Mouse (Mus musculus) layer of hippocampus, adult 9-11 months (tissue): ENCODE results near the gene Ttll1.
A peak's percentile ranks its signal among the peaks of the same experiment; 100 is the strongest.

ENCODE experiments used
- DNase-seq: peaks from one replicate; pipeline ENCODE4 v3.0.0; 2022

The Ttll1 gene

DNA sequence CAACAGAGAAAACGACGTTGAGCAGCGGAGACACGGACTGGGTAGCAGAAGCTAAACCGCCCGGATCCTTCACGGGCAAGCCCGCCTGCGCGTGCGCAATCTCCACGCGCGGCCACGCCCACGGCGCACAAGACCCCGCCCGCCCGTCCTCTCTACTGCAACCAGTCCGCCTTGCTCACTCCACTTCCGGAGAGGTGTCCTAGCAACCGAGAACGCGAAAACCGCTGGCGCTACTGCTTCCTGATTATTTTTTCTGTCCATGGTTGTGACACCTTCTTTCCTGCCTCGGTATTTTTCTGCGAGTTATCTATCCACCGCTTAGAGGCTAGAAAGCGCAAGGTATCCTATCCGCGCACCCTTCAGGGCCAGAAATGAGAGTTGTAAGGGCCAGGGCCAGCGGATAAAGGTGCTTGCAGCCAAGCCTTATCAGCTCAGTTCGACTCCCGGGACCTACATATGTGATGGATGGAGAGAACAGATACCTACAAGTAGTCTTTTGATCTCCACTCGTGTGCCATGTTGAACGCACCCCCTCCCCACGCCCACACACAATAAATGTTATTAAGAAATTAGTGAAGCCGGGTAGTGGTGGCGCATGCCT, at the start of gene Ttll1:
Gene Ttll1 (minus strand): TSS at position 89 of the 601 bp plus-strand sequence.
- peak; percentile 96 for DNase-seq

DNA sequence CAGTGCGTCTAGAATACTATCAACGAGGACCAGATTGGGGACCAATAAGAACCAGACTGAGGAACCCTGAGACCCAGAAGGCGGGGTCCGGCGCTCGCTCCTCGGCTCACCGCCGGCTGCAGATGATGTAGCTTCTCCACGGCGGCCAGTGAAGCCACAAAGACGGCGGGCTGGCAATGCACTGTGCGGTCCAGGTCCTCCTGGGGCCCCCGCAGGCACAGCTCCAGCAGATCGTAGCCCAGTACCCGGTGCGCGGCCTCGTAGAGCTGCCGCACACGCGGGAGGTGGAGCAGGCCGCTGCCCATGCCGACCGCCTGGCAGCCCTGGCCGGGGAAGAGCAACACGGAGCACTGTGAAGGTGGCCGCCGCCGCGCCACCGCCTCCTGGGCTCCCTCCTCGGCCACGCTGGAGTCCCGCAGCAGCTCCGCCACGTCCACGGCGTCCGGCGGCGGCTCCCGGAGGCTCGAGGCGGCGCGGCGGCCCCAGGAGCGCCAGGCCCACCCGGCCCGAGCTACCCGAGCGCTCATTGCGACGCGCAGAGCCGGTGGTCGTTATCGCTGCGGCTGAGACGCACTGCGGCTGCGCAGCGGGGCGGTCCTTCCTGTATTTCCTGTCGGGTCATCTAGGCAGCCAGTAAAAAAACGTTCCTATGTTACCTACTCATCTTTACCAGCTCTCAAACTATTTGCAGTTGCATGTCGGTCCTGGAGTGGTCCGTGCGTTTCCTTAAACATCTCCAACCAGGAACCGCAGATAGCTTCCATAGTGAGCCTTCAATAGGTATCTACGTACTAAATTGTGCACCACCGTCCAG, 44.7 kb upstream of the Ttll1 start:
- DNase-seq, result peak; percentile 89

DNA sequence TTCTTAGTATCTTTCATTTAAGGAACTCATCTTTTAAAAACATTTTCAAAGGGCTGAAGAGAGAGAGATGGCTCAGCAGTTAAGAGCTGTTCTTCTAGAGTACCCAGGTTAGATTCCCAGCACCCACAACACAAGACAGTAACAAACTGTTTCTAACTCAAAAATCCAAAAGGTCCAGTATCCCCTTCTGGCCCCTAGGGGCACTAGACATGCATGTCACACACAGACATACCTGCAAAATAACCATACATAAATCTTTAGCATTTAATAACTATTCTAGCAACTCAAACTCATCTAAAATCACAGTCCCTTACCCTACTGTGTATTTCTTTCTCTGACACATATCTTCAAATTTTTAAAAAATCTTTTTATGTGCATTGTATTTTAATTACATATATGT, 43.1 kb upstream of the Ttll1 start:
- DNase-seq, result no peak

DNA sequence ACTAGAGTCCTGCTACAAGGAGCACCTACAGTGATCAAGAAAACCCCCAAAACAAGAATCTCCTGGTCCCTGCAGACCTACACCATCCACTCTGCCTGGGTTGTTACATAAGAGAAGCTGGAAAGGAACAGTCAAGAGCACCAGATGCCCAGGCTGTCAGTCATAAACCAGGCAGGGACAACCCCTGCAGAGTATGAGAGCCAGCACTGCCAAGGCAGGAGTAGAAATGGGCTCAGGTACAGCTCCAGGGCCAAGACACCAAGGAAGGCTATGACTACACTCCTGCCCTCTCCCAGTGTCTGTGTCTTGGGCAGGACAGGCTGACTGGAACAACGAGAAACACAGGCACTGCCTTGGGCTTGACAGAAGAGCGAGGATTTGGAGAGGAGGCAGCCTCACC, 39.4 kb upstream of the Ttll1 start:
- no peak for DNase-seq

DNA sequence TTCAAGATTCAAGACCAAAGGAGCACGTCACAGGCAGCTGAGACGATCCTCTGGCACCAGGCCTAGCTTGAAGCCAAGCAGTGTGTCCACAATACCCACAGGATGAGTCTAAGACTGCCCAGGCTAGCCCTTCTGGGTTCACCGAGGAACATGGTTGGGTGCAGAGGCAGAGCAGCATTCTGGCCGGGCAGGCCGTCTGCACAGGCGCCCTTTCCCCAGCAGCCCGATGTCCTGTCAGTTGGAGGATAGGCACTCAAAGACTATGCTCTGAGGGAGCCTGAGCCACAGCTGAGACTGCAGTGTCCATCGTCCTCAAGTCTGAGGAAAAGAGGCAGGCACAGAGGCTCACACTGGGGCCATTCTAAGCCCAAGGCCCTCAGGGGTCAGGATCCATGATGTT, 36.5 kb upstream of the Ttll1 start:
- DNase-seq, result no peak

DNA sequence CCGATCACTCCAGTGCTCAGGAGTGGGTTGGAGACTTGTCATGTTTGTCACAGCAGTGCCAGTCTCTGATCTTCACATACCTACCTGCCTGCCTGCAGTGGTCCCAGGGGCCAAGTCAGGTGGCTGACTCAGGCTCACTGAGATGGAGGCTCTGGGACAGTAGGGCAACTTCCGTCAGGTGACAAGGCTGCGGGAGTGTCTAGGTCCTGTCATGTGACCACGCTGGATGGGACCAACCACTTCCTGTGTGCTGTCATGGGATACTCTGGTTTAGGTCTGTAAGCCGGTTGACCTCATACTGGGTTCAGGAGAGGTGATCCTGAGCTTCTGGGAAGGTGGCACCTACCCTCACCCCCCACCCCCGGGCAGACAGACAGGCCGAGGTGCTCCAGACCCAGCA, 35.3 kb upstream of the Ttll1 start:
- DNase-seq, result no peak

DNA sequence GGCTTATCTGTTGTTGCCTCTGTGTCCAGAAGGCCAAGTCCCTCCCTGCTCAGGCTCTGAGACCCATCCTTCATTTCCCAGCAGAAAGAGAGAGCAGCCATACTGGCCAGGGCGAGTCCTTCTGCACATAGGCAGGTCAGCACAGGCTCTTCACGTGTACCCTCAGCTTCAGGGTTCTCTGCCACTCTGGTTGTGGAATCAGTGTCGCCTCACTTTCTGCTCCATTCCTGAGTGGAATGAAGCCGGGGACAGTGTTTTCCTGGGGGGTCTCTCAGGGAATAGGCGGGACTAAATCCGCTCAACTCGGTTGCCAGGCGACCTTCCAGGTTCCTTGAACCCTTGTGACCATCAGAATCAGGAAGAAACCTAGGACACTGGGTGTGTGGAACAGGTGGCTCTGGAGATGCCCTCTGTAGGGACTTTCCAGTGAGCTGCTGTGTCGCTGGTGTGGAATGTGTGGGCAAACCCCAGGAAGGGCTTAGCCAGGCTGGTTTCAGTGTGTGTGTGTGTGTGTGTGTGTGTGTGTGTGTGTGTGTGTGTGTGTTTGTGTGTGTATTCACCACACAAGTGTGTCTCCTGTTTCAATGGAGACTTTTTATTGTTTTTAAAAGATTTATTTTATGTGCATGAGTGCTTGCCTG, 31.1 kb upstream of the Ttll1 start:
- DNase-seq, result no peak

DNA sequence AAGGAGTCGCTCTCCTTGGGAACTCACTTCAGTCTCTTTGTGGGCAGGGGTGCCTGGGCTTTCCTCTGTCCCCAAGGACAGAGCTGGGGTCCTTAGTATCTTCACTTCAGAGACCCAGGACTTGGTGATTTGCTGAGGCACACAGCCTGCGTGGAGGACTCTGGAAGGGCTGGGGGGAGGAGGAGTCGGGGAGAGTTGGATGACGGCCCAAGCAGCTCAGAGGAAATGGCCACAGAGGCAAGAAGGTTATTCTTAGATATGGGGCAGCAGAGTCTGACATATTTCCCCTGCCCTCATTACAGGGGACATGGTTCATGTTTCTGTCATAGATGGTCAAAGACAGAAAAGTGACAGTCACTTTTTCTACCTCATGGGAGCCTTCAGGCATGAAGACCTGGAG, 29.2 kb upstream of the Ttll1 start:
- peak; percentile 30 for DNase-seq

DNA sequence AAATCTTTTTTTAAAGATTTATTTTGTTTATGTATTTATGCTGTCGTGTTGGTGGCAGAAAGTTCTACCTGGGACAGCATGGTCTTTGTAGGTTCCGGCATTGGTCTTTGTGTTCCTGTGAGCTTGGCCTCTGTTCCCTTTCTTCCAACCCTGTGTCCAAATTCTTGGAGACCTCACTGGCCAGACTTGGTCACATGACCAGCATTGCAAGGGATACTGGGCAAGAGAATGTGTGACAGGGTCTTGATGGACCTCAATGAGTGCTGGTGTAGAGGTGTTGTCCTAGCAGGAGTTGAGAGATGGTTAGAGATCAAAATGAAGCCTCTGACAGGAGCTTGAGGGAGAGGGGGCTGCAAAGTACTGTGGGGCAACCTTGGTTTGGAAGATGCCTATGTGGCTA, 28.2 kb upstream of the Ttll1 start:
- DNase-seq, result no peak

DNA sequence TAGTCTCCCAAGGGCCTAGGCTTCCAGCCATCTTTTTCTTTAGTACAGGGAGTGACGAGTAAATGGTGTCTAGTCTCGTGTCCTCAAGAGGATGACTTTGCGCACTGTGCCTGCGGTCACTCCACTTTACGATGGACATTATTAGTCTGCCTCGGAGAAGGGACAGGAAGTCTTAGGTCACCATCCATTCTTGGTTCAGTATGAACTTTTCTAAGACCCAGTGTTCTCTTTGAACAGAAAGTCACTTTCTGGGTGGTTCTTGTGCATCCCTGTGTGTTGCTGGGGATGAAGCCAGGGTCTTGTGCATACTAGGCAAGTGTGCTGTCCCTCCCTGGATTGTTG, 25.2 kb upstream of the Ttll1 start:
- no peak for DNase-seq

DNA sequence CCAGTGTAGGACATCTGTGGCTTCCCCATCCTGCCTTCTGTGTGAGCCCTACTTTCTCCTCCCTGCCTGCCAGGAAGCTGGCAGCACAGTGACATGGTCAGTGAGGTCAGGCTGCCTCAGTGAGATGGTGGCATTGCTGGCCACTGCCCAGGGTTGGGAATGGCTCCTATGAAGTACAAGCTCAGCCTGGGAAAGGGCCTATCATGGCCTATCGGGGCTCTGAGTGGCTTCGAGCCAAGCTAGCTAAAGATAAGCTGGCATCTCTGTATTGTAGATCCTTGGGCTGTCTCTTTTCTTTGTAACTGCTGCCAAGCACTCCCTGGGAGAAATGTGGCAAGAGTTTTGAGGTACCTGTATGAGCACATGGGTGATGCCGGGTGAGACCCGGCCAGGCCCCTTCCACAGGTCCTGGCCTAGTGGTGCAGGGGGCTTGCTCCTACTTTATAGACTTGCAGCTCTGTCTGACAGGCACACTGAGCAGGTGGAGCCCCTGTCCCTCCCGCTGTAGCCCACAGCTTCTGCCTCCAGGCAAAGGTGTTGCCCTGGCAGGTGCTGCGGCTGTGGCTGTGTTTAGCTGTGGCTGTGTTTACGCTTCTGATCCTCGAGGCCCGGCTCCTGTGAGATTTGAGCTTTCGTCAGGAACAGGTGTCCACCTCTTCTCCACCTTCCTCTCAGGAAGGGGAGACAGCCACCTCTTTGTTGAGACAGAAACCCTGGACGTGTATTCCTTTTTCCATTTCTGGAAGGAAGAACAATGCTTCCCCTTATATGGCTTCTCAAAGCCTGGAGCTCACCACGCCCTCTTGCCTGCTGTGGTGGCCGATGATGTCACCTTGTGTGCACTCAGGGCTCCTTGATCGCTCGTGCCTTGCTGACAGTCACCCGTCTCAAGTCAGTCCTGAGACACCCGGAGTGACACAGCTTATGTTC, 24.5 kb upstream of the Ttll1 start:
- no peak for DNase-seq

DNA sequence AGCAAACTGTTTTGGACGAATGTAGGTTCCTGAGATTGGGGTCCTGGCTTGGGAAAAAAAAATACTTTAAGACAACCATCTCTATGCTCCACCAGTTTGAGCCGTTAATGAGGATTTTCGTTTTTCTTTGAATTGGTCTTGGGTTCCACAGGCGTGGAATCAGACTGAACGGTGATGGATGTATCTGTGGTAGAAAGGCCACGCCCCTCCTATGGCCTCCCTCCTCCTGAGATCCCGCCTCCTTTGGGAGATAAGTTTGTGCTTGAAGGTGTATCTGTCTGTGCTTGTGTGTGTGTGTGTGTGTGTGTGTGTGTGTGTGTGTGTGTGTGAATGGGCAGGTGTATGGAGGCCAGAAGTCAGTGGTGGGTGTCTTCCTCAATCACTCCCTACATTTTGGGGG, 21.9 kb upstream of the Ttll1 start:
- no peak for DNase-seq

DNA sequence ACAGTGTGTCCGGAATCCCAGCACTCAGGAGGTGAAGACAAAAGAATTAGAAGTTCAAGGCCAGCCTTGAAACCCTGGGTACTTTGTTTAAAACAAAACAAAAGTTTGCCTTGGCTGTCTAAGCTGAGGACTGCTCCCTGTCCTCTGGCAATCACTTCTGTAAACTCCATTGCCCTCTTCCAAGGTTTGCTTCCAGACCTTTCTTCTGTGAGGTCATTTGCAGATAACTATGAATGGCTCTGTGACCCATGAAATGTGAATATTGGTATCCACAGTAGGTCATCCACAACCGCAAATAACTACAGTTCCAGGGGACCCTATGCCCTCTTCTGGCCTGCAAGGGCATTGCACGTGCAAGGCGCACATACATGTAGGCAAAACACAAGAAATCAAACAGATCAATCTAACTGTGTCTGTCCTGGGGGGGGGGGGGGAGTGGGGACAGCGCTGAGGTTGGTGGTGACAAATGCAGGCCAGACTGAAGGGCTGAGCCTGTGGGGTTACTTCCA, 21.3 kb upstream of the Ttll1 start:
- DNase-seq, result no peak

DNA sequence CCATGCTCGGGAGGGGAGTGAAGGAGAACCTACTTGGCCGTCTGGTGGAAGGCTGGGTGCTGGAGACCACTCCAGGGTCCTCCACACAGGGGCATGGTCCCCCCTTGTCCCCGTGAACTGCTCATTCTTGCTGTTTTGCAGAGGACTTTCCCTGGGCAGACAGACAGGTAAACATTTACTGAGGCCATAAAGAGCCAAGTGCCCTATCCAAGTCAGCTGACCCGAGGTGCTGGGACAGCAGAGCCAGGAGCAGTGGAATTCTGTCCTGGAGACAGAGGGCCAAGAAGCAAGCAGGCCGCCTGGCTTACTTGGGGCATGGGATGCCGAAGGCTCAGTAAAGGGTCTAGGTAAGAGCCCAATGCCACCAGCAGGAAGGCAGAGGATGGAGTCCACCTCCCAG, 20.0 kb upstream of the Ttll1 start:
- no peak for DNase-seq

DNA sequence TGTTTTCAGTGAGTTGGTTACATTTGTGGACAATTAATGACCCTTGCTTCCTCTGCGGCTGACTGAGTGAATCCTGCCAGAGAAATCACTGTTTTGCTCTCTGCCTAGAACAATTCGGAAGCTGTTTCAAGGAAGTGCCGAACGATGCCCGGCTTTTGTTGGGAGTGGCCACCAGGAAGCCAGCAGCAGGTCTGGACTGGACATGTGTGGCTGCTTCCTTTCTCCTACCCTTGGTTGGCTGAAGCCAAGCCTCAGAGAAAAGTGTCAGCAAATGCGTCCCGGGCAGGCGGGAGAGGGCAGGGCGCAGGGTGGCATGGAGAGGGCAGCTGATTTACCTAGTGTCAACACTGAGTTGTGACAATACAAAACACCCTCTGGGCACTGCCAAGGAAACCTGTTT, 19.5 kb upstream of the Ttll1 start:
- no peak for DNase-seq

DNA sequence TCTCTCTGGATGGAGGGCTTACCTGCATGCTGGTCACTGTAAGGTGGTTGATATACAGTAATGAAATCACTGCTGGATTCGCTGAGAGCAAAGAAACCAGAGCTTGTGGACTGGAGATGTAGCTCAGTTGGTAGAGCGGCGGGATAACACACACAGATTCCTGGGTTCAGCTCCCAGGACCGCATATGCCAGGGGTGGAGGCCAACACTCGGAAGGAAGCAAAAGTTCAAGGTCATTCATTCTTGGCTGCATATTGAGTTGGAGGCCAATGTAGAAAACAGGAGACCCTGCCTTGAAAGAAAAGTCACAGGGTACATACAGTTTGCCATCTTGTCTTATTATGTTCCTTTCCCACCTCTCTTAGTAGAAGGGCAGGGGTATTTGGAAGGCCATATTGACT, 19.1 kb upstream of the Ttll1 start:
- DNase-seq, result no peak

DNA sequence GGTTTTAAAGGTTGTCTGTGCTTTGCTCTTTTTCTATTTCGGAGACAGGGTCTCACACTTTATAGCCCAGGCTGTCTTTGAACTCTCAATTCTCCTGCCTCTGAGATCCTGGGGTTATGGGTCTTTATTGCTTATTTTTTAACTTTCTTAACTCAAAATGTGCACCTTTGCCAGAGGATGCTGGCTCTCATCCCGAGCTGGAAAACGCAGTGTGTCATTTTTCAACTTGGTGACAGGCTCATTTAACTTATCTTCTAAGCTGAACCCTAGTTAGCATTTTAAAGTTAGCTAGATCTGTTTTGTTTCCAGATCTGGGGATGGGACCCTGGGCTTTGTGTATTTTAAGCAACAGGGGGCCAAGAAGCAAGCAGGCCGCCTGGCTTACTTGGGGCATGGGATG, 18.2 kb upstream of the Ttll1 start:
- DNase-seq, result no peak

DNA sequence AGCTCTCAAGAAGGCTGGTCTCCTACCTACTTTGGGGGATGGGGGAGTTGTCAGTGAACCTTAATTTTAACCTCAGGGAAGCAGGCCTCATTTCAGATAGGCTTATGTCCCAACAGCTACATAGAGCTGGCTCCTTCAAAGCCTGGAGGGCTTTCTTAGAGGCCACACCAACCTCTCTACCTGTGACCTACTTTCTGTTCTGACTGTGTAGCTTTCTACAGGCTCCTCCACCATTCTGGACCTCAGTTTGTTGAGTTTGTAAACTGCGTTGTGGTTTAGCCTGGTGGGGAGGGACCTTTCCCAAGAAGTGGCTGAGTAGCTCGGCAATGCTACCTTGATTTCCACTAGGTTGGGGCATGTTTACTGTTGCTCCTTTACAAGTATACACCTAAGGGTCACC, 17.1 kb upstream of the Ttll1 start:
- no peak for DNase-seq

DNA sequence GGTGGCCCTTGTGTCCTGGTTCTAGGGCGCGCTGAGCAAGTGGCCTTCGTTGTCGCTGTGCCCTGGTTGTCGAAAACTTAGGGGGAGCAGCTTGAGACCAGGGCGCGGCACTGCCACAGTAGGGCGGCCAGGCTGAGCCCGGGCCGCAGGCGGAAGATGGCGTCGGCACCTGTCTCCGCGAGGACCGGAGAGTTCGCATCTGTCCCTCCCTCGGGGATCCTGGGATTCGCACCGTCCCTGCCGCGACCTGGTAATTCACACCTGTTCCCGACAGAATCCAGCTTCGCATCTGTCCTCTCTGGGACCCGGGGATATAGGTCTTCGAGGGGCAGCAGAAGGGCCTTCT, 16.4 kb upstream of the Ttll1 start:
- no peak for DNase-seq

DNA sequence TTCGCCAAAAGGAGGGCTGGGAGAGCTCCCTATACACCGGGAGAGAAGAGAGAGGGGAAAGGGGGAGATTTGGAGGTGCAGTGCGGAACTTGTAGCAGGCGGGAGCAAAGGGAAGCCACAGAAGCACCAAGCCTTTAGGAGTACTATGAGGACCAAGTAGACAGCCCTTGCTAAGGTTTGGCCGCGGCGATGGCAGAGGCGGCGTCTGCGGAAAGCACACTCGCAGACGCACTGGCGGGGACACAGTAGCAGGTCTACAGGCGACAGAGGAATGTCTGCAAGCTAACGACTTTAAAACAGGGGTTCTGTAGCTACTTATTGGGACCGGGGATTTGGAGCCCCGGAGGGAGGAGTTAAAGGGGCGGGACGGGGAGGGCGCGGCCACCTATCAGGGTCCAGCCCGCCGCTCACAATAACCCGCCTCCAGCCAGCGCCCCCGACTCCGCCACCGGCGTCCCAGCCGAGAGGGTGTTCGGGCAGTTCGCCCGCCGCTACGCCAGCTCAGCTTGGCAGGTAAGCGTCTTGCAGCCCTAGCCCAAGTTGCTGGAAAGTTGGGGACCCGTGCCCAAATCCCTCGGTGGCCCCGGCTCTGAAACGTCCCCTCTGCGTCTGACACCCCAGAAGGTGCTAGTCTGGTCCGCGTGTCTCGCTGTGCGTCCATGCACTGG, 15.9 kb upstream of the Ttll1 start, which contains the start of gene Bik:
Gene Bik (plus strand): TSS at position 439 of the 668 bp plus-strand sequence.
- DNase-seq, result no peak

DNA sequence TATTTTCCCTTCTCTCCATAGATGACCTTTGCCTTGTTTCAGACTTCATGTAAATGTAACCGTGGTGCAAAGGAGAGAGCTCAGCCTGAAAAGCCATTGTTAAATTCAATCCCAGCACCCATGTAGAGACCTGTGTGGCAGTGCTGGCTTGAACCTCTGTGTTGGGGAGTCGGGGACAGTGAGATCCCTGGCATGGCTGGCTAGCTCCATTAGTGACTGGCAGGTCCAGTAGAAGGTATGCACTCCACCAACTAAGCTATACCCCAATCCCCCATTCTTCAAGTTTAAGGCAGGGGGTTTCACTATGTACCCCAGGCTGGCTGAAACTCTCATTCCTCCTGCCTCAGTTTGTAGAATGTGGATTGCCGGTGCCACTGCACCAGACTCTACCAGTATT, 13.6 kb upstream of the Ttll1 start:
- DNase-seq, result no peak

DNA sequence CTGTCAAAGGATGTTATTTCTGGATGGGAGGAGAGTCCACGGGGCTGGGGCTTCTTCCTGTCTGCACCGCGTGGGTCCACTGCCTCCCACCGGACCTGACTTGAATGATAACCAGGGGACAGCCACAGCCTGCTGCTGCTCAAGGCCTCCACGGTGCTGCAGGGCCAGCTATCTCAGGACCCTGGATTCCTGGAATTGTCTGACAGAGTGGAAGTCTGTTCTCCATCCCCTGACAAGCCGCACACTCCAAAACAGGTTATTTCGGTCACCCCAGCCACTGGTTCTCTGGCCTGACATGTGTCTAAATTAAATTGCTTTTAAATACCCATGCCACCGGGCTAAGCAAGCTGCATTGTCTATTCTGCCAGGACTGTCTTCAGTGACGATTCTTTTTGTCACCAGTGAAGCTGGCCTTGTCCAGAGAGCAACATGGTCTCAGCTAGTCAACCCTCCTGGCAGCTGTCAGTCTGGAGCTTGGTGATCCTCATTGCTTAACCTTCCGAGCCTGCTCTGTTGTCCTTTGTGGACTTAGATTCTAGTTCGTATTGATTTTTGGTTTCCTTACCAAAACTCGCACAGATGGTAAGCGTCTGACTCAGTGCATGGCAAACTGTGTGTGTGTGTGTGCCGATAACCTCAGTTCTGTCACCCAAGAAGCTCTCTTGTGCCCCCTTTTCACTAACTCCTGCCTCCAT, 13.1 kb upstream of the Ttll1 start:
- DNase-seq, result no peak
